Mouse (Mus musculus) heart, postnatal 0 days (tissue): ENCODE data around the gene Aldh1l1.

Experiments used
- CTCF ChIP-seq: IDR thresholded peaks from 2 replicates; pipeline ENCODE4 v1.5.1; 2016; ENCODE audit warnings: antibody characterized with exemption, control low read depth, low read depth
- EP300 ChIP-seq: IDR thresholded peaks from 2 replicates; pipeline ENCODE4 v1.6.1; 2016; ENCODE audit warnings: antibody characterized with exemption, low read depth

- TF ChIP-seq CTCF (no peak), EP300 (no peak)
Measured at GRCm38 (mm10) chr6:90465028-90465640, 21.1 kb upstream of the Aldh1l1 start.
